Comparison of ENCODE assay signal across 8 mouse cellular contexts in the genomic region with DNA sequence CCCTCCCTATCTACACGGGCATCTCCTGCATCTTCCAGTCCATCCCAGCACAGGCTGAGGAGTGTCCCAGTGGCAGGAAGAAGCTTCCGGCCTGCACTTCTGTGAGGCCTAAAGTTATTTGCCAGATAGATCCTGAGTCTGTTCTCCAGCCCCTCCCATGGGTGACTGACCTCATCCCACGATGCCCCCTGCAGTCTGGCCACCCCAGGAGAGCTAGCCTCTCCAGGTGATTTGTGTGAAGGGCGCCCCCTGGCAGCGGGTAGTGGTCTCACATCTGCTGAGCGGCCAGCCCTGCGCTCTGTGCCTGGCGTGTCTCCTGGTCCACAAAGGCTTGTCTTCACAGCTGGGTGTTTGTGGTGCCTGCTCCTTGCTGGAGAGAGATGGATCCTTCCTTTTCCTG.
A peak's percentile ranks its signal among the peaks of the same experiment; 100 is the strongest.
DNase-seq lines count a peak whose midpoint lies in the region; ATAC-seq and TF ChIP-seq lines count a peak whose summit lies in the region.

No protein-coding gene starts in this region.

- intact Hi-C loops in heart, postnatal 25 days (cut with DNase I): loop anchor here (2.0 kb wide), 3 partner anchors 44 to 74 kb away; no protein-coding TSS in a partner anchor

- no peak overlapping the region for H3K9ac ChIP-seq in heart, embryonic 16.5 days (ENCODE audit: low read length)
- no peak overlapping the region for H3K9ac ChIP-seq in midbrain, embryonic 13.5 days (replicated peaks)

- 39% methylated on average over 8 of the region's 8 CpGs for WGBS in heart, embryonic 10.5 days
- WGBS in heart, embryonic 16.5 days: 39% methylated on average over 8 of the region's 8 CpGs
- WGBS in limb, embryonic 10.5 days: 41% methylated on average over 8 of the region's 8 CpGs
- WGBS in midbrain, embryonic 13.5 days: 49% methylated on average over 8 of the region's 8 CpGs

- H3K4me3 ChIP-seq in heart, embryonic 10.5 days: no peak overlapping the region
- H3K4me3 ChIP-seq in heart, embryonic 16.5 days (ENCODE audit: low read length): no peak overlapping the region
- 0 out of 2 replicates have a peak overlapping the region, but pooled peaks have one; percentile 3 for H3K4me3 ChIP-seq in limb, embryonic 10.5 days
- no peak overlapping the region for H3K4me3 ChIP-seq in midbrain, embryonic 13.5 days (replicated peaks)

- no peaks in the 10 kb centered on the region for H3K9me3 ChIP-seq in heart, embryonic 10.5 days
- no peaks in the 10 kb centered on the region for H3K9me3 ChIP-seq in heart, embryonic 16.5 days (replicated peaks; ENCODE audit: control insufficient read depth, low read length)
- H3K9me3 ChIP-seq in limb, embryonic 10.5 days (replicated peaks): no peaks in the 10 kb centered on the region
- H3K9me3 ChIP-seq in midbrain, embryonic 13.5 days: no peaks in the 10 kb centered on the region

- H3K36me3 ChIP-seq in heart, embryonic 10.5 days: no peaks in the 10 kb centered on the region
- no peaks in the 10 kb centered on the region for H3K36me3 ChIP-seq in heart, embryonic 16.5 days (ENCODE audit: control insufficient read depth, insufficient read depth)
- peaks cover 53% of the 10 kb centered on the region for H3K36me3 ChIP-seq in limb, embryonic 10.5 days
- no peaks in the 10 kb centered on the region for H3K36me3 ChIP-seq in midbrain, embryonic 13.5 days

- H3K27ac ChIP-seq in heart, embryonic 10.5 days: peak overlapping the region; percentile 75
- peak overlapping the region; percentile 81 for H3K27ac ChIP-seq in heart, embryonic 16.5 days (ENCODE audit: low read length)
- H3K27ac ChIP-seq in limb, embryonic 10.5 days: peak overlapping the region; percentile 69
- H3K27ac ChIP-seq in midbrain, embryonic 13.5 days: 0 out of 2 replicates have a peak overlapping the region, but pooled peaks have one; percentile 35

- no peak for ATAC-seq in heart, embryonic 16.5 days (replicated peaks; ENCODE audit: extremely low read depth, insufficient read depth, low FRiP score)
- no peak for ATAC-seq in midbrain, embryonic 13.5 days

- H3K4me1 ChIP-seq in heart, embryonic 10.5 days: peaks cover 97% of the 10 kb centered on the region
- H3K4me1 ChIP-seq in heart, embryonic 16.5 days (ENCODE audit: control insufficient read depth, insufficient read depth, low read length): peaks cover 87% of the 10 kb centered on the region
- peaks cover 99% of the 10 kb centered on the region for H3K4me1 ChIP-seq in limb, embryonic 10.5 days
- H3K4me1 ChIP-seq in midbrain, embryonic 13.5 days (replicated peaks): peaks cover 72% of the 10 kb centered on the region

- H3K27me3 ChIP-seq in heart, embryonic 10.5 days (ENCODE audit: insufficient read depth, poor library complexity, severe bottlenecking): no peaks in the 10 kb centered on the region
- H3K27me3 ChIP-seq in heart, embryonic 16.5 days (ENCODE audit: control insufficient read depth, insufficient read depth, low read length): no peaks in the 10 kb centered on the region
- H3K27me3 ChIP-seq in limb, embryonic 10.5 days (ENCODE audit: low read depth, poor library complexity, severe bottlenecking): no peaks in the 10 kb centered on the region
- H3K27me3 ChIP-seq in midbrain, embryonic 13.5 days: no peaks in the 10 kb centered on the region

- DNase-seq in heart, embryonic 10.5 days (ENCODE audit: low spot score): no peak
- DNase-seq in heart, postnatal 25 days (ENCODE audit: low spot score): no peak
- no peak for DNase-seq in brain, embryonic 14.5 days (ENCODE audit: low read depth)
- peak; percentile 70 for DNase-seq in limb, embryonic 10.5 days (ENCODE audit: low spot score)
- peak; percentile 51 for DNase-seq in yolk sac, embryonic 10.5 days (ENCODE audit: low spot score)
- DNase-seq in cerebellum, postnatal 36 days: no peak

- peak; percentile 62 for TF ChIP-seq CTCF in brain, embryonic 14.5 days (IDR thresholded peaks at IDR 0.05; ENCODE audit: borderline replicate concordance, extremely low read depth, insufficient read depth, insufficient read length)

- H3K4me2 ChIP-seq in heart, embryonic 16.5 days (ENCODE audit: low read depth, low read length): no peak overlapping the region; the same call in 1 of the 2 replicates
- no peak overlapping the region for H3K4me2 ChIP-seq in midbrain, embryonic 13.5 days (replicated peaks)

- no peak for TF ChIP-seq POLR2A in brain, embryonic 14.5 days (IDR thresholded peaks at IDR 0.05; ENCODE audit: borderline replicate concordance, extremely low read depth, insufficient read depth, insufficient read length, poor library complexity, severe bottlenecking)

Comparison
In these comparisons a context has a peak if more than half of its experiments do, and no peak if none do; other contexts are left out.
1. DNase-seq: peak in limb, embryonic 10.5 days (single experiment) and yolk sac, embryonic 10.5 days (single experiment); none in heart, embryonic 10.5 days (single experiment), heart, postnatal 25 days (single experiment), brain, embryonic 14.5 days (single experiment) and cerebellum, postnatal 36 days (0 of 2).
2. Peak in every context shown above with its lines, with median percentiles within 50 percentile points of each other: H3K27ac ChIP-seq.